Mouse (Mus musculus): ENCODE data around the gene Arl6ip1. TPM values are rescaled to one million over a fixed set of nuclear protein-coding genes. Genes with fewer than 3 reads are reported as not detected.
A peak's percentile ranks its signal among the peaks of the same experiment; 100 is the strongest.

The Arl6ip1 gene
- total RNA-seq (2012; rRNA removed): 195 and 214 TPM in 2 replicates
- total RNA-seq (2014; rRNA removed): 234 and 274 TPM in 2 replicates
- 241 and 248 TPM in 2 replicates for polyA plus RNA-seq (2012; ENCODE audit: insufficient read length, low read depth)

- peaks cover 38% of the 10 kb centered on the region for H3K79me2 ChIP-seq (replicated peaks; ENCODE audit: control insufficient read depth, extremely low read depth, insufficient read depth, poor library complexity, severe bottlenecking)
- H3K9ac ChIP-seq (ENCODE audit: insufficient read depth, low read depth): peak within 1 kb of the TSS; percentile 79
- H3K4me3 ChIP-seq (replicated peaks in 1 of 3; ENCODE audit: low read depth in 2 of 3, low read length in 2 of 3, poor library complexity in 1 of 3): peak within 1 kb of the TSS; percentile 80 to 95 (median 86)
- no peaks in the 10 kb centered on the region for H3K9me3 ChIP-seq (replicated peaks; ENCODE audit: low read length)
- H3K36me3 ChIP-seq (replicated peaks in 1 of 2; ENCODE audit: control insufficient read depth in 1 of 2, insufficient read depth in 1 of 2, low read length in 1 of 2): peaks cover 12 to 20% of the 10 kb centered on the region in 2 experiments
- dilution Hi-C loops (cut with MboI; ENCODE audit: extremely low pct_ligation_motif_present, extremely low pct_unique_long_range_greater_than_20kb, low sequenced_read_pairs): no loop called here
- in situ Hi-C loops (cut with MboI; ENCODE audit: low pct_ligation_motif_present, low pct_unique_long_range_greater_than_20kb, low sequenced_read_pairs): loop anchor here (10.0 kb wide), 1 partner anchor 165 kb away; no protein-coding TSS in a partner anchor
- DNase-seq (ENCODE audit: extremely low read depth): peak; percentile 99
- H3K4me2 ChIP-seq (ENCODE audit: insufficient read depth, low read depth, poor library complexity, severe bottlenecking): peak within 1 kb of the TSS; percentile 76
- TF ChIP-seq EP300 (IDR thresholded peaks at IDR 0.05; ENCODE audit: low read length) (no peak; the same call in 1 of the 2 replicates), USF1 (IDR thresholded peaks at IDR 0.05; ENCODE audit: low read depth, low read length) (no peak), SIN3A (IDR thresholded peaks at IDR 0.05; ENCODE audit: low read length) (peak; percentile 92), MYC (IDR thresholded peaks at IDR 0.05; ENCODE audit: low read depth, low read length) (peak; percentile 61; the same call in 1 of the 2 replicates), ZNF384 (IDR thresholded peaks at IDR 0.05; ENCODE audit: low read depth, low read length) (no peak), IRF4 (IDR thresholded peaks at IDR 0.05; ENCODE audit: low read depth, low read length) (peak; percentile 66), NELFE (IDR thresholded peaks at IDR 0.05; ENCODE audit: low read depth, low read length) (peak; percentile 100), UBTF (IDR thresholded peaks at IDR 0.05; ENCODE audit: low read depth, low read length) (0 out of 2 replicates have a peak, but pooled peaks have one; percentile 31), ZKSCAN1 (IDR thresholded peaks at IDR 0.05; ENCODE audit: borderline replicate concordance, low read depth, low read length) (no peak), CHD1 (IDR thresholded peaks at IDR 0.05; ENCODE audit: low read depth, low read length) (no peak), JUND (conservative IDR thresholded peaks at IDR 0.05; ENCODE audit: low read depth, low read length) (no peak), USF2 (conservative IDR thresholded peaks at IDR 0.05; ENCODE audit: low read depth, low read length) (no peak), HCFC1 (IDR thresholded peaks at IDR 0.05; ENCODE audit: low read depth, low read length) (peak; percentile 72), MAZ (IDR thresholded peaks at IDR 0.05; ENCODE audit: low read depth, low read length) (peak; percentile 61; the same call in 1 of the 2 replicates), RCOR1 (conservative IDR thresholded peaks at IDR 0.05; ENCODE audit: low read depth, low read length) (peak; percentile 34; the same call in 1 of the 2 replicates), RAD21 (IDR thresholded peaks at IDR 0.05; ENCODE audit: low read depth, low read length) (no peak), POLR2AphosphoS2 (IDR thresholded peaks at IDR 0.05; ENCODE audit: low read depth, low read length) (peak; percentile 99), NRF1 (IDR thresholded peaks at IDR 0.05; ENCODE audit: low read depth, low read length) (peak; percentile 71), JUN (IDR thresholded peaks at IDR 0.05; ENCODE audit: insufficient read depth, low read depth, low read length) (no peak), MAFK (IDR thresholded peaks at IDR 0.05; ENCODE audit: insufficient replicate concordance, low read length) (no peak), E2F4 (IDR thresholded peaks at IDR 0.05; ENCODE audit: insufficient replicate concordance, low read depth, low read length) (0 out of 2 replicates have a peak, but pooled peaks have one; percentile 32), PAX5 (IDR thresholded peaks at IDR 0.05; ENCODE audit: low read length) (no peak), KAT2A (IDR thresholded peaks at IDR 0.05; ENCODE audit: insufficient replicate concordance, low read length) (peak; percentile 56; the same call in 1 of the 2 replicates), TCF12 (IDR thresholded peaks at IDR 0.05; ENCODE audit: low read depth, low read length) (peak; percentile 89), TBP (conservative IDR thresholded peaks at IDR 0.05; ENCODE audit: low read depth, low read length) (peak; percentile 98), ETS1 (conservative IDR thresholded peaks at IDR 0.05; ENCODE audit: low read depth, low read length) (peak; percentile 22; the same call in 1 of the 2 replicates), SMC3 (IDR thresholded peaks at IDR 0.05; ENCODE audit: low read depth, low read length) (no peak), MXI1 (IDR thresholded peaks at IDR 0.05; ENCODE audit: low read depth, low read length) (peak; percentile 54; the same call in 1 of the 2 replicates), CTCF (conservative IDR thresholded peaks at IDR 0.05 in 1 of 2, IDR thresholded peaks at IDR 0.05 in 1 of 2; ENCODE audit: low read depth in 2 of 2, low read length in 2 of 2) (no peak), GABPA (IDR thresholded peaks at IDR 0.05; ENCODE audit: insufficient replicate concordance, low read depth, low read length) (no peak), POLR2A (IDR thresholded peaks at IDR 0.05; ENCODE audit: low read depth, low read length) (peak; percentile 100), ZMIZ1 (IDR thresholded peaks at IDR 0.05; ENCODE audit: low read depth, low read length) (peak; percentile 99), BHLHE40 (IDR thresholded peaks at IDR 0.05; ENCODE audit: low read depth, low read length) (no peak), CHD2 (IDR thresholded peaks at IDR 0.05; ENCODE audit: low read length) (peak; percentile 82), ZC3H11A (IDR thresholded peaks at IDR 0.05; ENCODE audit: low read depth, low read length) (no peak), MEF2A (IDR thresholded peaks at IDR 0.05; ENCODE audit: borderline replicate concordance, low read depth, low read length) (no peak; the same call in 1 of the 2 replicates), MAX (IDR thresholded peaks at IDR 0.05; ENCODE audit: low read length) (peak; percentile 39; the same call in 1 of the 2 replicates), ELF1 (IDR thresholded peaks at IDR 0.05; ENCODE audit: low read depth, low read length) (peak; percentile 84)
- no peaks in the 10 kb centered on the region for H3K27me3 ChIP-seq (replicated peaks)
- H3K4me1 ChIP-seq (ENCODE audit: control insufficient read depth in 1 of 2, insufficient read depth in 2 of 2): peaks cover 0 to 31% of the 10 kb centered on the region in 2 experiments; a peak in 2 of 4 replicates
- H3K27ac ChIP-seq (ENCODE audit: insufficient read depth, low read depth): peak within 1 kb of the TSS; percentile 80
Measured at GRCm38 (mm10) chr7:118129430-118130041, at the start of gene Arl6ip1. Gene Arl6ip1, minus strand, starts transcription at chr7:118129662.

Data from CH12.LX (cell line).